Mouse (Mus musculus) hematopoietic multipotent progenitor cell, adult 10-12 weeks (in vitro differentiated cells): Measurements from ENCODE around the gene Olfr1291-ps1. TPM values are rescaled to one million over a fixed set of nuclear protein-coding genes. Genes with fewer than 3 reads are reported as not detected.

Experiments used
- polyA plus RNA-seq: library from polyadenylated mRNA; stranded (reverse); fragments of >175 nt; gene quantifications from 2 replicates; pipeline ENCODE4 v1.2.3, GENCODE M21; 2012; ENCODE audit warnings: low replicate concordance

Gene Olfr1291-ps1
- polyA plus RNA-seq = not detected in 2 replicates

GRCm38 (mm10) chr2:111496880-111497279 lies at the start of gene Olfr1291-ps1:
Gene Olfr1291-ps1 (plus strand): TSS chr2:111497180.

GRCm38 (mm10) chr2:111448842-111449241 lies 48.1 kb upstream of the Olfr1291-ps1 start, which contains the start of gene Olfr1287:
Gene Olfr1287 (plus strand): TSS chr2:111449142.

GRCm38 (mm10) chr2:111473801-111474200 lies 23.2 kb upstream of the Olfr1291-ps1 start, which contains the start of gene Olfr1288:
Gene Olfr1288 (plus strand): TSS chr2:111474101.

GRCm38 (mm10) chr2:111480519-111480918 lies 16.5 kb upstream of the Olfr1291-ps1 start, which contains the start of gene Olfr1289:
Gene Olfr1289 (plus strand): TSS chr2:111480819.

GRCm38 (mm10) chr2:111493729-111494128 lies 3.3 kb upstream of the Olfr1291-ps1 start, which contains the start of gene Olfr1290:
Gene Olfr1290 (minus strand): TSS chr2:111493829.

GRCm38 (mm10) chr2:111524903-111525302 lies 27.9 kb downstream of the Olfr1291-ps1 start, which contains the start of gene Olfr1293-ps:
Gene Olfr1293-ps (plus strand): TSS chr2:111525203.

GRCm38 (mm10) chr2:111540191-111540590 lies 43.2 kb downstream of the Olfr1291-ps1 start, which contains the start of gene Olfr1294:
Gene Olfr1294 (minus strand): TSS chr2:111540291.

Other genes with a start within 250 kb of the Olfr1291-ps1 start
- not detected in 2 replicates for gene Olfr1276, start 242.7 kb upstream of the Olfr1291-ps1 start, polyA plus RNA-seq
- not detected in 2 replicates for gene Olfr1277, start 223.1 kb upstream of the Olfr1291-ps1 start, polyA plus RNA-seq
- not detected in 2 replicates for gene Olfr1278, start 207.0 kb upstream of the Olfr1291-ps1 start, polyA plus RNA-seq
- not detected in 2 replicates for gene Olfr1279, start 196.5 kb upstream of the Olfr1291-ps1 start, polyA plus RNA-seq
- gene Olfr1280, start 183.2 kb upstream of the Olfr1291-ps1 start, polyA plus RNA-seq = not detected in 2 replicates
- not detected in 2 replicates for gene Olfr1281, start 170.7 kb upstream of the Olfr1291-ps1 start, polyA plus RNA-seq
- gene Olfr1282, start 161.1 kb upstream of the Olfr1291-ps1 start, polyA plus RNA-seq = not detected in 2 replicates
- gene Olfr1283, start 130.4 kb upstream of the Olfr1291-ps1 start, polyA plus RNA-seq = not detected in 2 replicates
- not detected in 2 replicates for gene Olfr1284, start 121.7 kb upstream of the Olfr1291-ps1 start, polyA plus RNA-seq
- not detected in 2 replicates for gene Olfr1286, start 74.1 kb upstream of the Olfr1291-ps1 start, polyA plus RNA-seq
- 0.21 TPM in 1 of 2 replicates, not detected in the other for gene Olfr1287, start 48.0 kb upstream of the Olfr1291-ps1 start, polyA plus RNA-seq
- not detected in 2 replicates for gene Olfr1288, start 23.1 kb upstream of the Olfr1291-ps1 start, polyA plus RNA-seq
- gene Olfr1289, start 16.4 kb upstream of the Olfr1291-ps1 start, polyA plus RNA-seq = not detected in 2 replicates
- gene Olfr1290, start 3.4 kb upstream of the Olfr1291-ps1 start, polyA plus RNA-seq = not detected in 2 replicates
- not detected in 2 replicates for gene Olfr1293-ps, start 28.0 kb downstream of the Olfr1291-ps1 start, polyA plus RNA-seq
- not detected in 2 replicates for gene Olfr1294, start 43.1 kb downstream of the Olfr1291-ps1 start, polyA plus RNA-seq
- gene Olfr1295, start 72.5 kb downstream of the Olfr1291-ps1 start, polyA plus RNA-seq = not detected in 2 replicates
- not detected in 2 replicates for gene Olfr1297, start 129.3 kb downstream of the Olfr1291-ps1 start, polyA plus RNA-seq
- not detected in 2 replicates for gene Olfr1298, start 152.0 kb downstream of the Olfr1291-ps1 start, polyA plus RNA-seq
- gene Olfr1299, start 164.2 kb downstream of the Olfr1291-ps1 start, polyA plus RNA-seq = not detected in 2 replicates